Mouse (Mus musculus): Measurements from ENCODE around the gene Ric3.

- no peak for TF ChIP-seq CTCF (IDR thresholded peaks at IDR 0.05; ENCODE audit: low read depth, low read length)
- no peak for TF ChIP-seq POLR2A (IDR thresholded peaks at IDR 0.05; ENCODE audit: borderline replicate concordance, low read depth, low read length)
Observed at GRCm38 (mm10) chr7:109082269-109083112, 640 bp downstream of the Ric3 start.

Measured in bone marrow macrophage, adult 2 months (primary cell).